Mouse (Mus musculus) ES-E14 (cell line): ENCODE data around the gene Hnrnpa0.
A peak's percentile ranks its signal among the peaks of the same experiment; 100 is the strongest.

Experiments
- CHD2 ChIP-seq: IDR thresholded peaks from 2 replicates; pipeline ENCODE4 v1.6.1; 2014; ENCODE audit warnings: mild to moderate bottlenecking, low read depth, low read length, inconsistent platforms
- HCFC1 ChIP-seq: IDR thresholded peaks from 2 replicates; pipeline ENCODE4 v1.6.1; 2012; ENCODE audit warnings: low read length, inconsistent platforms, borderline replicate concordance; ENCODE audit not compliant: insufficient read depth
- MAFK ChIP-seq: IDR thresholded peaks from 2 replicates; pipeline ENCODE4 v1.6.1; 2014; ENCODE audit warnings: mild to moderate bottlenecking, low read depth, low read length, inconsistent platforms; ENCODE audit not compliant: insufficient read depth
- ZC3H11A ChIP-seq: IDR thresholded peaks from 2 replicates; pipeline ENCODE4 v1.6.1; 2012; ENCODE audit warnings: low read depth, mild to moderate bottlenecking, inconsistent platforms, low read length, borderline replicate concordance
- ZNF384 ChIP-seq: IDR thresholded peaks from 2 replicates; pipeline ENCODE4 v1.6.1; 2012; ENCODE audit warnings: low read depth, low read length, inconsistent platforms

- TF ChIP-seq ZC3H11A (no peak), HCFC1 (no peak), MAFK (peak; percentile 56), CHD2 (no peak), ZNF384 (no peak)
Measured at GRCm38 (mm10) chr13:58156031-58156430, 27.7 kb upstream of the Hnrnpa0 start.
